Mouse (Mus musculus) C2C12 (cell line): Measurements from ENCODE around the gene Hsd17b11.

Experiments used
- CTCF ChIP-seq: IDR thresholded peaks from one replicate; pipeline ENCODE4 v1.5.1; 2011; ENCODE audit not compliant: control insufficient read depth, insufficient read depth, insufficient read length
- MYOG ChIP-seq: IDR thresholded peaks from one replicate; pipeline ENCODE4 v1.6.1; 2011; ENCODE audit not compliant: control insufficient read depth, insufficient read length; ENCODE audit errors: extremely low read depth

- TF ChIP-seq CTCF (no peak), MYOG (no peak)
Observed at GRCm38 (mm10) chr5:104048139-104048538, 26.4 kb upstream of the Hsd17b11 start.
